Mouse (Mus musculus): ENCODE data around the gene Inpp5e.

DNA sequence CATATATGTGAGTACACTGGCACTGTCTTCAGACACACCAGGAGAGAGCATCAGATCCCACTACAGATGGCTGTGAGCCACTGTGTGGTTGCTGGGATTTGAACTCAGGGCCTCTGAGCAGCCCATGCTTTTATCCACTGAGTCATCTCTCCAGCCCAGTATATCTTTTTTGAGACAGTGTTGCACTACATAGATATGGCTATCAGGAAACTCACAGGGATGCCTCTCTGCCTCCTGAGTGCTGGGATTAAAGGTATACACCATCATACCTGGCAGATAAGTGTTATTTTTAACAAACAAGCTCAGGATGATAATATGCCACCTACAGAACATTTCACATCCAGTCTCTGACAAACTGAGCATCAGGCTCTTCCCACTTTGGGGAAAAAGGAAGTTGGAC, 8.1 kb upstream of the Inpp5e start:
- TF ChIP-seq POLR2A (IDR thresholded peaks at IDR 0.05; ENCODE audit: borderline replicate concordance, insufficient read depth, low read length), result no peak
- no peak for TF ChIP-seq CTCF (IDR thresholded peaks at IDR 0.05; ENCODE audit: borderline replicate concordance, insufficient read depth, low read depth, low read length)
